Mouse (Mus musculus) brown adipose tissue, adult 24 weeks (tissue): ENCODE measurements around the gene Snrpa1. TPM values are rescaled to one million over a fixed set of nuclear protein-coding genes. Genes with fewer than 3 reads are reported as not detected.

Experiments
- H3K27ac ChIP-seq: fragments of 200-500 bp; replicated peaks from 2 replicates; pipeline ENCODE4 v1.5.1; 2012; ENCODE audit warnings: low read depth, mild to moderate bottlenecking, low read length
- H3K4me1 ChIP-seq: fragments of 200-500 bp; 2 replicates; pipeline ENCODE4 v1.6.1; 2012; ENCODE audit warnings: low read length, mixed read lengths; ENCODE audit not compliant: control insufficient read depth, insufficient read depth, insufficient read length
- H3K4me3 ChIP-seq: fragments of 200-500 bp; 2 replicates; pipeline ENCODE4 v1.5.1; 2012; ENCODE audit warnings: low read depth, mild to moderate bottlenecking, low read length, moderate library complexity; ENCODE audit not compliant: insufficient read depth
- polyA plus RNA-seq: library from polyadenylated mRNA; stranded (reverse); fragments of >200 nt; gene quantifications from 2 replicates; pipeline ENCODE4 v1.2.4, GENCODE M21; 2012; ENCODE audit not compliant: missing spikeins, insufficient read depth, insufficient read length

Snrpa1 gene
- polyA plus RNA-seq, 1 experiment: 20.6 TPM

GRCm38 (mm10) chr7:66098803-66099202 is 40.0 kb downstream of the Snrpa1 start:
- H3K4me3 ChIP-seq: no peak overlapping the region
- H3K27ac ChIP-seq: no peak overlapping the region
- no peaks in the 10 kb centered on the region for H3K4me1 ChIP-seq

- Histone ChIP-seq H3K4me3 (no peak overlapping the region), H3K4me1 (peaks cover 3% of the 10 kb centered on the region; the same call in 1 of the 2 replicates), H3K27ac (no peak overlapping the region)
Measured at GRCm38 (mm10) chr7:66101866-66102265, 43.1 kb downstream of the Snrpa1 start.

- H3K4me3 ChIP-seq: no peak overlapping the region
- peaks cover 3% of the 10 kb centered on the region; the same call in 1 of the 2 replicates for H3K4me1 ChIP-seq
- no peak overlapping the region for H3K27ac ChIP-seq
Measured at GRCm38 (mm10) chr7:66104531-66104930, 45.7 kb downstream of the Snrpa1 start.

GRCm38 (mm10) chr7:66105771-66106170 is 47.0 kb downstream of the Snrpa1 start:
- H3K4me3 ChIP-seq: no peak overlapping the region
- H3K4me1 ChIP-seq: peaks cover 3% of the 10 kb centered on the region; the same call in 1 of the 2 replicates
- 0 out of 2 replicates have a peak overlapping the region, but pooled peaks have one; percentile 21 for H3K27ac ChIP-seq

GRCm38 (mm10) chr7:66106581-66107056 is 47.8 kb downstream of the Snrpa1 start:
- H3K4me3 ChIP-seq: no peak overlapping the region
- peaks cover 3% of the 10 kb centered on the region; the same call in 1 of the 2 replicates for H3K4me1 ChIP-seq
- H3K27ac ChIP-seq: 0 out of 2 replicates have a peak overlapping the region, but pooled peaks have one; percentile 12

- H3K4me1 ChIP-seq: peaks cover 3% of the 10 kb centered on the region; the same call in 1 of the 2 replicates
- no peak overlapping the region for H3K4me3 ChIP-seq
- H3K27ac ChIP-seq: no peak overlapping the region
Measured at GRCm38 (mm10) chr7:66107206-66107605, 48.4 kb downstream of the Snrpa1 start.

GRCm38 (mm10) chr7:66107930-66108329 is 49.1 kb downstream of the Snrpa1 start:
- Histone ChIP-seq H3K27ac (no peak overlapping the region), H3K4me3 (no peak overlapping the region), H3K4me1 (peaks cover 3% of the 10 kb centered on the region; the same call in 1 of the 2 replicates)

GRCm38 (mm10) chr7:66108961-66109854 is 50.4 kb downstream of the Snrpa1 start, which contains the start of gene Chsy1:
Gene Chsy1 (plus strand): TSS chr7:66109515.
- Histone ChIP-seq H3K27ac (no peak within 1 kb of the TSS; the same call in 1 of the 2 replicates), H3K4me1 (peaks cover 3% of the 10 kb centered on the region; the same call in 1 of the 2 replicates), H3K4me3 (peak within 1 kb of the TSS; percentile 79)

GRCm38 (mm10) chr7:66109855-66110635 is 51.2 kb downstream of the Snrpa1 start:
- Histone ChIP-seq H3K4me3 (peak overlapping the region; percentile 79), H3K27ac (no peak overlapping the region), H3K4me1 (peaks cover 4% of the 10 kb centered on the region; the same call in 1 of the 2 replicates)

- H3K4me3 ChIP-seq: peak overlapping the region; percentile 79
- H3K27ac ChIP-seq: no peak overlapping the region
Measured at GRCm38 (mm10) chr7:66110636-66111112, 51.9 kb downstream of the Snrpa1 start.

GRCm38 (mm10) chr7:66111211-66111610 is 52.4 kb downstream of the Snrpa1 start:
- peaks cover 4% of the 10 kb centered on the region; the same call in 1 of the 2 replicates for H3K4me1 ChIP-seq
- H3K4me3 ChIP-seq: no peak overlapping the region
- no peak overlapping the region for H3K27ac ChIP-seq

More at GRCm38 (mm10) chr7:66110636-66111112, 51.9 kb downstream of the Snrpa1 start:
- H3K4me1 ChIP-seq: peaks cover 2% of the 10 kb centered on the region; the same call in 1 of the 2 replicates

- no peak overlapping the region for H3K27ac ChIP-seq
- H3K4me1 ChIP-seq: peaks cover 8% of the 10 kb centered on the region; the same call in 1 of the 2 replicates
- H3K4me3 ChIP-seq: no peak overlapping the region
Measured at GRCm38 (mm10) chr7:66113561-66113960, 54.8 kb downstream of the Snrpa1 start.

- H3K4me3 ChIP-seq: no peak overlapping the region
- no peak overlapping the region for H3K27ac ChIP-seq
- H3K4me1 ChIP-seq: peaks cover 11% of the 10 kb centered on the region
Measured at GRCm38 (mm10) chr7:66115821-66116343, 57.1 kb downstream of the Snrpa1 start.

- Histone ChIP-seq H3K4me1 (peaks cover 11% of the 10 kb centered on the region), H3K4me3 (no peak overlapping the region), H3K27ac (no peak overlapping the region)
Measured at GRCm38 (mm10) chr7:66116906-66117482, 58.2 kb downstream of the Snrpa1 start.
